Mouse (Mus musculus) spleen, adult 2 months (tissue): ENCODE measurements around the gene Kifap3. TPM values are rescaled to one million over a fixed set of nuclear protein-coding genes. Genes with fewer than 3 reads are reported as not detected.
"Not testable (repeated sequence)": the region's sequence is repeated elsewhere in the genome, so short reads cannot be mapped to it uniquely, and the experiment has no call there.

ENCODE experiments used
- DNase-seq, 2 experiments: peaks; one replicate each; pipeline versions ENCODE4 v3.0.0 to v3.0.0-alpha.2; 2012 to 2021; ENCODE audit warnings: low spot score in 2 of 2, low read depth in 1 of 2
- H3K27ac ChIP-seq: fragments of 200-500 bp; 2 replicates; pipeline ENCODE4 v1.5.1; 2012; ENCODE audit warnings: low read length, inconsistent platforms; ENCODE audit not compliant: insufficient read depth
- H3K27me3 ChIP-seq: fragments of 200-500 bp; 2 replicates; pipeline ENCODE4 v1.6.1; 2012; ENCODE audit warnings: mild to moderate bottlenecking, moderate library complexity, low read length, inconsistent platforms; ENCODE audit not compliant: control insufficient read depth, insufficient read depth
- H3K36me3 ChIP-seq: fragments of 200-500 bp; 2 replicates; pipeline ENCODE4 v1.6.1; 2012; ENCODE audit warnings: mild to moderate bottlenecking, low read length, inconsistent platforms; ENCODE audit not compliant: control insufficient read depth, insufficient read depth
- H3K4me1 ChIP-seq: fragments of 200-500 bp; 2 replicates; pipeline ENCODE4 v1.6.1; 2011; ENCODE audit warnings: inconsistent platforms; ENCODE audit not compliant: control insufficient read depth, insufficient read depth, insufficient read length
- H3K4me3 ChIP-seq: fragments of 200-500 bp; 2 replicates; pipeline ENCODE4 v1.5.1; 2011; ENCODE audit warnings: mild to moderate bottlenecking, inconsistent platforms; ENCODE audit not compliant: insufficient read depth, insufficient read length; ENCODE audit errors: extremely low read depth
- CTCF ChIP-seq: fragments of 200-500 bp; IDR thresholded peaks from 2 replicates; pipeline ENCODE4 v1.5.1; 2011; ENCODE audit warnings: mild to moderate bottlenecking, inconsistent platforms; ENCODE audit not compliant: insufficient read depth, insufficient read length, insufficient replicate concordance; ENCODE audit errors: extremely low read depth
- POLR2A ChIP-seq: fragments of 200-500 bp; IDR thresholded peaks from 2 replicates; pipeline ENCODE4 v1.6.1; 2011; ENCODE audit warnings: low read depth, low read length, inconsistent platforms
- WGBS: fragments of 180-500 bp; shearing (Covaris S2); methylation state at CpG from one replicate; pipeline ENCODE4 v1.1.7; 2018; 5-methylcytosine and 5-hydroxymethylcytosine counted together
- polyA plus RNA-seq: library from polyadenylated mRNA; depleted of rRNA; stranded (reverse); fragments of >200 nt; gene quantifications from 2 replicates; pipeline ENCODE4 v1.2.3, GENCODE M21; 2012

The Kifap3 gene
- polyA plus RNA-seq, 1 experiment = 0.85 TPM

DNA sequence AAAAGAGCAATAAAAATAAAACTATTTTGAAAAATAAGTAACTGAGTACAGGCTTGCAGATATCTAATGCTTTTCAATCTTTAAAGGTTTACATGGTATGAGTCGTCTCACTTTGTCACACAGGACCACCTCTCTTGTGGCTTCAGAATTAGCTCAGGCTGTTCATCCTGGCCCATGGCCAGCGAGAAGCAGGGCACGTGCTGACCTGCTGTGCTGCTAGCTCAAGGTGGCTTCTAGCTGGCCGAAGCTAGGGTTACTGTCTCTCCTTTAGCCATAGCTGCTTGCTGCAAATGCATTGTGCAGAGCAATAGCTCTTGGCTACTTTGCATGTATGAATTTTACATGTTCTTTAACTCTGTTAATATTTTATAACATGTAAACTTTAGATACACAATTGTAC is 42.0 kb downstream of the Kifap3 start:
- Histone ChIP-seq H3K27me3 (no peaks in the 10 kb centered on the region), H3K36me3 (no peaks in the 10 kb centered on the region), H3K4me3 (no peak overlapping the region), H3K27ac (no peak overlapping the region), H3K4me1 (no peaks in the 10 kb centered on the region)
- DNase-seq = no peak
- TF ChIP-seq CTCF = no peak
- TF ChIP-seq POLR2A = no peak
- WGBS = 89% methylated on average over 4 of the region's 4 CpGs

- no peak for DNase-seq
- TF ChIP-seq POLR2A (no peak), CTCF (no peak)
- no peak overlapping the region for H3K27ac ChIP-seq
Measured at GRCm38 (mm10) chr1:163829482-163829881, 50.1 kb downstream of the Kifap3 start.

DNA sequence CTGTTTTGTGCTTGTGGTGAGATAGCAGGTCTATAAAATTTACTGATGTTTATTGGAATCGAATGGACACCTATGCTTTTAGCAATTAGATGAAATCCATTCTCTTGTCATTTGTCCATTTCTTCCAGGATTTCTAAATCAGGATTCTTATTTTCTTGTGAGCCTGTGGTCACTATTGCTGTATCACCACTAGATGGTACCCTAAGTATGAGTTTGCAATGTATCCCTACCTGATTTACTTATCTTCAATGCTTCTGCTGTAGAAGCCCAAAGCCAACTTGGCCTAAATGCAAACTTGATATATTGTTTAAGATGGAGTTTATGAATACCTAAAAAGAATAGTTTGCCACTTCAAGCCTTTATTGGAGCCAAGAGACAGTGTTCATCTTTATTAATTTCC is 54.7 kb downstream of the Kifap3 start:
- no peak overlapping the region for H3K4me3 ChIP-seq
- no peaks in the 10 kb centered on the region for H3K36me3 ChIP-seq
- no peak for DNase-seq
- H3K27me3 ChIP-seq = no peaks in the 10 kb centered on the region
- TF ChIP-seq POLR2A (no peak), CTCF (no peak)
- no peak overlapping the region for H3K27ac ChIP-seq
- 73% methylated on average over 1 of the region's 1 CpGs for WGBS
- no peaks in the 10 kb centered on the region for H3K4me1 ChIP-seq

More at GRCm38 (mm10) chr1:163829482-163829881, 50.1 kb downstream of the Kifap3 start:
- Histone ChIP-seq H3K4me1 (no peaks in the 10 kb centered on the region), H3K36me3 (no peaks in the 10 kb centered on the region), H3K4me3 (no peak overlapping the region), H3K27me3 (no peaks in the 10 kb centered on the region)

DNA sequence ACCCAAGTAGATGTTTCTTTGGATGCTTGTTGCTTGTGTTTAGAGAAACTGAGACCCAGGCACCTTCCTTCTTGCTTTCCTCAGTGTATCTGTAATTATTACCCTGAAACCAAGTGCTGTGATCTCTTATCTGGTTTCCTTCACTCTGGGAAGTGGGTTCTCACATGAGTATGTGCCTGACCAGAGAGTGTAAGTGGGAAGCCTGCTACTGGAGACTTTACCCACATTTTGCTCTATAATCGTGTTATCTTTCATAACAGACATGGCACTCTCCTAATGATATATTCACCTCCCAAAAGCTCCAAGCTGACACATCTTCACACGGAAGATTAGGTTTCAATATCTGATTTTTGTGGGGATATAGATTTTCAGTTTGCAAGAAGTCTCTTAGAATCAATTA is 55.7 kb downstream of the Kifap3 start:
- no peak for DNase-seq
- Histone ChIP-seq H3K36me3 (no peaks in the 10 kb centered on the region), H3K4me1 (no peaks in the 10 kb centered on the region), H3K27ac (no peak overlapping the region), H3K27me3 (no peaks in the 10 kb centered on the region), H3K4me3 (no peak overlapping the region)
- 57% methylated on average over 2 of the region's 2 CpGs for WGBS
- TF ChIP-seq CTCF (no peak), POLR2A (no peak)

GRCm38 (mm10) chr1:163838482-163838881 is 59.1 kb downstream of the Kifap3 start:
- 91% methylated on average over 3 of the region's 3 CpGs for WGBS
- not testable (repeated sequence) for H3K36me3 ChIP-seq, DNase-seq, H3K27ac ChIP-seq, H3K27me3 ChIP-seq, H3K4me3 ChIP-seq, H3K4me1 ChIP-seq

- DNase-seq = no peak
- no peak overlapping the region for H3K4me3 ChIP-seq
- H3K4me1 ChIP-seq = no peaks in the 10 kb centered on the region
- TF ChIP-seq CTCF (no peak), POLR2A (no peak)
- no peaks in the 10 kb centered on the region for H3K27me3 ChIP-seq
- H3K27ac ChIP-seq = no peak overlapping the region
- H3K36me3 ChIP-seq = no peaks in the 10 kb centered on the region
- WGBS = 70% methylated on average over 8 of the region's 8 CpGs
Measured at GRCm38 (mm10) chr1:163840555-163840954, 61.2 kb downstream of the Kifap3 start.

GRCm38 (mm10) chr1:163842238-163842637 is 62.9 kb downstream of the Kifap3 start:
- H3K27ac ChIP-seq = no peak overlapping the region
- no peaks in the 10 kb centered on the region for H3K4me1 ChIP-seq
- no peak for TF ChIP-seq POLR2A
- TF ChIP-seq CTCF = no peak
- WGBS = 69% methylated on average over 2 of the region's 2 CpGs
- H3K4me3 ChIP-seq = no peak overlapping the region
- H3K36me3 ChIP-seq = no peaks in the 10 kb centered on the region
- no peak for DNase-seq
- no peaks in the 10 kb centered on the region for H3K27me3 ChIP-seq

DNA sequence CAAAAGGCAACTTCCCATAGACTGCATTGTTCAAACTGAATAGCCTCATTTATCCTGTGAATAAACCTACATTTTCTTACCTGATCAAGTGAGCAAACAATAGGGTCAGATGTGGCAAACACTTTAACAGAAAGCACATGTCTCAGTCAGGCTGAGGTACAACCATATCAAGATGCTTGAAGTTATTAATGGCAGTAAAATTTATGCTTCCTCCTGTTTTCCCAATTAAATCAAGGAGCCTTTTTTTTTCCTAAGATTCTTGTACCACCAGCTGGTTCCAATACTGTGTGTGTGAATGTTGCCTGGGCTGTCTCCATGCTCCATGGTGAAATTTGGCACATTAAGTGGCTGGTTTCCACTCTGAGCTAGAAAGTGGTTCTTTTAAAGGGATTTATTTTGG is 64.5 kb downstream of the Kifap3 start:
- no peak for DNase-seq
- H3K27me3 ChIP-seq = no peaks in the 10 kb centered on the region
- H3K36me3 ChIP-seq = no peaks in the 10 kb centered on the region
- no peak overlapping the region for H3K27ac ChIP-seq
- TF ChIP-seq CTCF (no peak), POLR2A (no peak)
- H3K4me3 ChIP-seq = no peak overlapping the region
- H3K4me1 ChIP-seq = no peaks in the 10 kb centered on the region
